Mouse (Mus musculus): ENCODE results near the gene Rapsn.

Gene Rapsn

GRCm38 (mm10) chr2:91053181-91053933 lies 17.9 kb downstream of the Rapsn start:
- DNase-seq (ENCODE audit: low spot score) = no peak

- DNase-seq (ENCODE audit: low spot score) = peak; percentile 91
Measured at GRCm38 (mm10) chr2:91053934-91054382, 18.5 kb downstream of the Rapsn start, which contains the start of gene Psmc3. TSS of gene Psmc3 (plus strand) at chr2:91054009.

GRCm38 (mm10) chr2:91058435-91058834 lies 23.0 kb downstream of the Rapsn start:
- DNase-seq (ENCODE audit: low spot score) = no peak

- DNase-seq (ENCODE audit: low spot score) = no peak
Measured at GRCm38 (mm10) chr2:91059376-91059775, 24.0 kb downstream of the Rapsn start.

- no peak for DNase-seq (ENCODE audit: low spot score)
Measured at GRCm38 (mm10) chr2:91060544-91061355, 25.3 kb downstream of the Rapsn start.

GRCm38 (mm10) chr2:91061849-91062481 lies 26.5 kb downstream of the Rapsn start:
- no peak for DNase-seq (ENCODE audit: low spot score)

- no peak for DNase-seq (ENCODE audit: low spot score)
Measured at GRCm38 (mm10) chr2:91062779-91063606, 27.6 kb downstream of the Rapsn start.

- no peak for DNase-seq (ENCODE audit: low spot score)
Measured at GRCm38 (mm10) chr2:91064211-91064610, 28.8 kb downstream of the Rapsn start.

GRCm38 (mm10) chr2:91065544-91065943 lies 30.1 kb downstream of the Rapsn start:
- DNase-seq (ENCODE audit: low spot score) = no peak

GRCm38 (mm10) chr2:91066455-91066854 lies 31.0 kb downstream of the Rapsn start:
- DNase-seq (ENCODE audit: low spot score) = no peak

GRCm38 (mm10) chr2:91068162-91068871 lies 32.9 kb downstream of the Rapsn start:
- DNase-seq (ENCODE audit: low spot score) = no peak

- no peak for DNase-seq (ENCODE audit: low spot score)
Measured at GRCm38 (mm10) chr2:91068872-91069165, 33.4 kb downstream of the Rapsn start.

GRCm38 (mm10) chr2:91069306-91070000 lies 34.0 kb downstream of the Rapsn start:
- DNase-seq (ENCODE audit: low spot score) = no peak

GRCm38 (mm10) chr2:91070076-91070800 lies 34.8 kb downstream of the Rapsn start, which contains the start of gene Slc39a13:
TSS of gene Slc39a13 (minus strand) at chr2:91070417.
- peak; percentile 95 for DNase-seq (ENCODE audit: low spot score)

- no peak for DNase-seq (ENCODE audit: low spot score)
Measured at GRCm38 (mm10) chr2:91071059-91071458, 35.6 kb downstream of the Rapsn start.

GRCm38 (mm10) chr2:91072092-91072491 lies 36.7 kb downstream of the Rapsn start:
- DNase-seq (ENCODE audit: low spot score) = no peak

GRCm38 (mm10) chr2:91077957-91078313 lies 42.5 kb downstream of the Rapsn start:
- DNase-seq (ENCODE audit: low spot score) = no peak

- no peak for DNase-seq (ENCODE audit: low spot score)
Measured at GRCm38 (mm10) chr2:91078314-91079025, 43.0 kb downstream of the Rapsn start.

GRCm38 (mm10) chr2:91079026-91079384 lies 43.6 kb downstream of the Rapsn start:
- no peak for DNase-seq (ENCODE audit: low spot score)

All from left cerebral cortex, adult 11 months (tissue).